Mouse (Mus musculus) R1 (cell line): ENCODE data around the gene Acot4.
"Not testable (repeated sequence)": the region's sequence is repeated elsewhere in the genome, so short reads cannot be mapped to it uniquely, and the experiment has no call there.

Experiments
- DNase-seq: peaks from one replicate; pipeline ENCODE4 v3.0.0-alpha.2; 2018; ENCODE audit warnings: low read depth, low spot score

The Acot4 gene

GRCm38 (mm10) chr12:84030659-84031332 is 7.4 kb upstream of the Acot4 start:
- DNase-seq, result peak; percentile 67

GRCm38 (mm10) chr12:84032854-84033253 is 5.3 kb upstream of the Acot4 start:
- no peak for DNase-seq

DNA sequence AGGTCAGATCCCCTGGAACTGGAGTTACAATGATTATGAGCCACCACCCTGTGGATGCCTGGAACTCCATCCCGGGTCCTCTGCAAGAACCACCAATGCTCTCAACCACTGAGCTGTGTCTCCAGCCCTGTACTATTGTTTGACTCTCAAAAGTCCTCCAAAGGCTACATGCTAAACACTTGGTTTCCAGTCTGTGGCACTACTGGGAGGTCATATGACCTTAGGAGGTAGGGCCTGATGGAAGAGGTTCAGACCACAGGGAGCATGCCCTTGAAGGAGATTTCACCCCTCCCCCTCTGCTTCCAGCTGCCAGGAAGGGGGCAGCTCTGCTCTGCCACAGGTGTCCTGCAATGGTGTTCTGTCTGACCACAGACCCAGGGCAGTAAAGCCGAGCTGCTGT is 4.9 kb upstream of the Acot4 start:
- not testable (repeated sequence) for DNase-seq

DNA sequence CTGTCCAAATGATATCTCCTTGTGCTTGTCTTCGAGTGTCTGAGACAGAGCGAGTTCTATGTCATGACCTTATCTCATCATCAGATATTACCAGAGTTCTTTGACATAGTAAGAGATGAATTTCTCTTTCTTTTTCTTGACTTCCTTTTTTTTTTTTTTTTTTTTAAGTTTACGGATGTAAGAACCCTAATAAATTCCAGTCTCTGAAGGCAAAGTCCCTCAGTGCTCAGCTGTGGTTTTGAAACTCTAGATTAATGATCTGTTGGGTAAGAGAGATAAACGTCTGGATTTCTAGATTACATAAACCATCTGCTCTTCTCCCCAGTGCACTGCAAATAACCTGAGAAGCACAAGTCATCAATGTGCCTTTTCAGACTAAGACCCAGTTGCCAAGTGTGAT is 4.1 kb upstream of the Acot4 start:
- no peak for DNase-seq

- peak; percentile 86 for DNase-seq
These were observed 522 bp downstream of the Acot4 start, which contains the start of gene Gm49366 for GRCm38 (mm10) chr12:84038691-84039111. TSS of gene Gm49366 (plus strand) at chr12:84038935.

- DNase-seq, result no peak
These were observed 4.1 kb downstream of the Acot4 start for GRCm38 (mm10) chr12:84042248-84042647.

DNA sequence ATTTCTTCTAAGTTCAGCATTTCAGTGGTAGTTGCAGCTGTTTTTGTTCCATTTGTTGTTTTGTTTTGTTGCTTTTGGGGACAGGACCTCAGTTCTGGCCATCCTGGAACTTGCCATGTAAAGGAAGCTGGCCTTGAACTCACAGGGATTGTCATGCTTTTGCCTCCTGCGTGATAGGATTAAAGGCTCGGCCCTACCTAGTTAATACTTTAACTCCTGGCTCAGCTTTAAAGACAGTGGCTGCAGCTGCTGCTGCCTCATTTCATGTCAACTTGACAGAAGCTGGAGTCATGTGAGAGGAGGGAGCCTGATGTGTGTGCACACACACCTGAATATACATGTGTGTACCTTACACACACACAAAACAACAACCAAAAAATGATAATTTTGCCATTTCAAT is 5.9 kb downstream of the Acot4 start:
- DNase-seq, result no peak

- no peak for DNase-seq
These were observed 8.7 kb downstream of the Acot4 start for GRCm38 (mm10) chr12:84046906-84047305.

DNA sequence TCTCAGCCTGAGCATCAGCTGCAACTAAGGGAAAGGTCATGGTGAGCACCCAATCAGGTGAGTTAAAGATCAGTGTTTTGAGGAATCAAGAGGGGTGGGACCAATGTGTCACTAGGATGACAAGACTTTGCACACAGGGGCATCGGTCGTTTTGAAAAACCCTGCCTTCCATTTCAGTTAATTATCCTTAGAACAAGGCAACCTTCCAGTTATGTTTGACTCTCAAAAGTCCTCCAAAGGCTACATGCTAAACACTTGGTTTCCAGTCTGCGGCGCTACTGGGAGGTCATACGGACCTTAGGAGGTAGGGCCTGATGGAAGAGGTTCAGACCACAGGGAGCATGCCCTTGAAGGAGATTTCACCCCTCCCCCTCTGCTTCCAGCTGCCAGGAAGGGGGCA is 12.6 kb downstream of the Acot4 start:
- not testable (repeated sequence) for DNase-seq

DNA sequence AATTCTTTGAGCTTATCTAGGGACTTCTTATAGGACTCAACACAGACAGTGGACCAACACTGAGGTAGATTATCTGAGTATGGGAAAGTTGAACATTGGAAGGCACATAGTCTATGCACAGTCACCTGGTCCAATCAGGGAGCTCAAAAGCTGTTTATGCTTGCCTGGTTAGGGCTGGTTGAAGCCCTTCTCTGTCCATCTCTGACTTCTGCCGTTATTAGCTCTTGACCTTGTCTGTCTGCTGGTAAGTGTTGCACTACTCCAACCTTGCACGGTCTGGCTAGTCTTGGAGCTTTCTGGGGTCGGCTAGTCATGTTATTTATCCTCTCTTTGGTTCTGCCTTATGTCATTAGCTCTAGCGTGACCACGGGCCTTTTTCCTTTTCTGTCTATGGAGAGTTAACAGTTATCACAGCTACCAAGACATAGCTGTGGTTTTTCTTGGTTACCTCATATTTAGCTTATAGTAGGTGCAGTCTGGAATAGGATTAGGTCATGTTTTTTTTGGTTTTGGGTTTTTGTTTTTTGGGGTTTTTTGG is 13.8 kb downstream of the Acot4 start, which contains the start of gene Acot3:
Acot3 (plus strand) TSS at position 208 of the 538 bp plus-strand sequence.
- no peak for DNase-seq

- DNase-seq, result no peak
These were observed 14.4 kb downstream of the Acot4 start for GRCm38 (mm10) chr12:84052609-84053008.

- peak; percentile 50 for DNase-seq
These were observed 15.0 kb downstream of the Acot4 start for GRCm38 (mm10) chr12:84053173-84053572.

GRCm38 (mm10) chr12:84053679-84054391 is 15.7 kb downstream of the Acot4 start:
- DNase-seq, result peak; percentile 34

- peak; percentile 76 for DNase-seq
These were observed 22.8 kb downstream of the Acot4 start for GRCm38 (mm10) chr12:84060946-84061345.

- DNase-seq, result peak; percentile 62
These were observed 24.2 kb downstream of the Acot4 start for GRCm38 (mm10) chr12:84062336-84062735.

GRCm38 (mm10) chr12:84063228-84063627 is 25.0 kb downstream of the Acot4 start:
- peak; percentile 87 for DNase-seq

DNA sequence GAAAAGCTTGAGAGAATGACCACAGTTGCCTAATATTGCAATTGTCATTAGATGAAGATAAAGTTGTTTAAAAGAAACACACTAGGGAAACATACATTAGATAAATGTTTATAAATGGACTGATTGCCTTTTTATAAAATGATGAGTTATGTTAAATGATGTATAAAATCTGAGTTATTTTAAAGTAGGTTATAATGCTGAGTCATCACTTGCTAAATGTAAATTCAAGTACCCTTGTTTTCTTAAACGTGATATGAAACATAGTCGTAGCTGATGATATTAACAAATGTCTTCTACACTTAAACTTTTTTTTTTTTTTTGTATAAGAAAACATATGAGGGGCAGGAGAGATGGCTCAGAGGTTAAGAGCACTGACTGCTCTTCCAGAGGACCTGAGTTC is 25.7 kb downstream of the Acot4 start:
- no peak for DNase-seq

DNA sequence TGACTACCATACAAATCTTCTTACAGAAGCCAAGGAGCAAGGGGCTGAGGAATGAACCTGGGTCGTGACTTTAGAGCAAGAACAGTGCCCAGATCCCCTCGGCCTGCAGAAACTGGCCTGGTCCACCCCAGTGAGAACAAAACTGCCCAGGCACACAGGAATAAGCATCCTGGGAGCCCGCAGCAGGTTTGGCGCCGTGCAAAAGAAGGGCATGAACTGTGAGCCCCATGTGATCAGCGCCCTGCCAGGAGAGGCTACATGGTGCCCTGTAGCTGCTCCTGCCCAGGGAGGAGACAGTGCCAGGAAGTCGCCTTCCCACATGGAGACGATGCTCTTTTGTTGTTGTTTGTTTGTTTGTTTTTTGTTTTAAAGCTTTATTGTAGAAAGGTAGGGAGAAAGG is 26.4 kb downstream of the Acot4 start:
- DNase-seq, result no peak

- no peak for DNase-seq
These were observed 29.6 kb downstream of the Acot4 start for GRCm38 (mm10) chr12:84067752-84068151.

- DNase-seq, result no peak
These were observed 30.1 kb downstream of the Acot4 start for GRCm38 (mm10) chr12:84068296-84068695.

DNA sequence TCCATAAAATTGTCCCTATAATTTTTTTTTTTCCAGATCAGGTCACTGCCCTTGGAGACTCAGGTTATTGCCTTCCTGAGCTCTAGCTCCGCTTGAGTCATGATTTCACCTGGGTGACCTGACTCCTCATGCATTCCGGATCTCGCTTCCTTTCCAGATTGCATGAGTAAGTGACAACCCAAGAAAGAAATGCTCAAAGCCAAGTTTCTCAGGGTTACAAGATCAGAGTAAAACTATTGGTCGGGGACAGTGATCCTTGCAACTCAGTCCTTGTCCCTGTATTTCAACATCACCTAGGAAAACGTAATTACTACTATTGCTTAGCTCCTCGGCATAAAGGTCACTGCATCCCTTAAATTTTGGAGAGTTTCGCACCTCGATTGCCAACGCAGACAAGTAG is 30.8 kb downstream of the Acot4 start, which contains the start of gene Acot5:
Acot5 (plus strand) TSS at position 340 of the 400 bp plus-strand sequence.
- DNase-seq, result no peak

DNA sequence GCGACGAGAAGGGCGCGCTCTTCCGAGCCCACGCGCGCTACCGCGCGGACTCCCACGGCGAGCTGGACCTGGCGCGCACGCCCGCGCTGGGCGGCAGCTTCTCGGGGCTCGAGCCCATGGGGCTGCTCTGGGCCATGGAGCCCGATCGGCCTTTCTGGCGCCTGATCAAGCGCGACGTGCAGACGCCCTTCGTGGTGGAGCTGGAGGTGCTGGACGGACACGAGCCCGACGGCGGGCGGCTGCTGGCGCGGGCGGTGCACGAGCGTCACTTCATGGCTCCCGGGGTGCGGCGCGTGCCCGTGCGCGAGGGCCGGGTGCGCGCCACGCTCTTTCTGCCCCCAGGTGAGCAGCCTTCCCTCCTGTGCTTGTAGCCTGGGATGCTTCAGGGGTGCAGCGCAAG is 31.4 kb downstream of the Acot4 start:
- DNase-seq, result peak; percentile 29

- no peak for DNase-seq
These were observed 33.5 kb downstream of the Acot4 start for GRCm38 (mm10) chr12:84071696-84072095.
